Comparison of ENCODE assay signal across 13 mouse cellular contexts in the genomic region with DNA sequence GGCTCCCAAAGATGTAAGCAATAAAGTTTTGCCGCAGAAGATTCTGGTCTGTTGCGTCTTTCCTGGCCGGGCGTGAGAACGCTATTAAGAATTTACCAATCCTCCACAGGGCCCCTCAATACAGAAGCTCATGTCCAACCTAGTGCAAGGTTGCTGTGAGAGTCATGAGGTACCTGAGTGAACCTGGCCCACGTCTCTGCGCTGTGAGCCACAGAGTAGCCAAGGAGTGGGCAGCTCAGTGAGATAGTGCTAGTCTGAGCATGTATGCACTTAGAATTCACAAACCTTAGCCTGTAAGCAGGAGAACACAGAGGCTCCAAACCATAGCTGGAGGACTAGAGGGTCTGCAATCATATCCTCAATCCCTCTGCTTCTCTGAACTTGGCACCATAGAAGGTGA.
"Had no signal": no experiment of that assay in that cellular context is flagged by ENCODE, and none has a peak within 500 bp of the region (broad histone marks: within the 10 kb centered on the region; RNA-seq: fewer than 3 reads in every experiment).

No protein-coding gene starts in this region.

- H3K4me1 ChIP-seq: limb, embryonic 15.5 days; midbrain, embryonic 13.5 days; stomach, embryonic 15.5 days had no signal

- ATAC-seq: midbrain, embryonic 13.5 days had no signal

- H3K4me3 ChIP-seq: layer of hippocampus, adult 2 months; left cerebral cortex, adult 2 months; limb, embryonic 15.5 days; midbrain, embryonic 13.5 days; stomach, embryonic 15.5 days had no signal

- H3K4me2 ChIP-seq: limb, embryonic 15.5 days; lung, embryonic 14.5 days; midbrain, embryonic 13.5 days; stomach, embryonic 15.5 days had no signal

- H3K36me3 ChIP-seq: limb, embryonic 15.5 days; midbrain, embryonic 13.5 days; stomach, embryonic 15.5 days had no signal

- DNase-seq: kidney, adult 18-20 months; kidney, postnatal 10 days; kidney, postnatal 4 days; lung, embryonic 14.5 days; lung, postnatal 10 days; right cerebral cortex, postnatal 14 days; thymus, adult 2 months; thymus, postnatal 25 days had no signal

- H3K9ac ChIP-seq: limb, embryonic 15.5 days; lung, embryonic 14.5 days; midbrain, embryonic 13.5 days; stomach, embryonic 15.5 days had no signal

- H3K27me3 ChIP-seq: limb, embryonic 15.5 days; midbrain, embryonic 13.5 days; stomach, embryonic 15.5 days had no signal

- H3K9me3 ChIP-seq: limb, embryonic 15.5 days; midbrain, embryonic 13.5 days; stomach, embryonic 15.5 days had no signal

- H3K27ac ChIP-seq: layer of hippocampus, adult 2 months; left cerebral cortex, adult 2 months; limb, embryonic 15.5 days; midbrain, embryonic 13.5 days; stomach, embryonic 15.5 days had no signal
